Mouse (Mus musculus): Measurements from ENCODE around the gene Lrrc27.

DNA sequence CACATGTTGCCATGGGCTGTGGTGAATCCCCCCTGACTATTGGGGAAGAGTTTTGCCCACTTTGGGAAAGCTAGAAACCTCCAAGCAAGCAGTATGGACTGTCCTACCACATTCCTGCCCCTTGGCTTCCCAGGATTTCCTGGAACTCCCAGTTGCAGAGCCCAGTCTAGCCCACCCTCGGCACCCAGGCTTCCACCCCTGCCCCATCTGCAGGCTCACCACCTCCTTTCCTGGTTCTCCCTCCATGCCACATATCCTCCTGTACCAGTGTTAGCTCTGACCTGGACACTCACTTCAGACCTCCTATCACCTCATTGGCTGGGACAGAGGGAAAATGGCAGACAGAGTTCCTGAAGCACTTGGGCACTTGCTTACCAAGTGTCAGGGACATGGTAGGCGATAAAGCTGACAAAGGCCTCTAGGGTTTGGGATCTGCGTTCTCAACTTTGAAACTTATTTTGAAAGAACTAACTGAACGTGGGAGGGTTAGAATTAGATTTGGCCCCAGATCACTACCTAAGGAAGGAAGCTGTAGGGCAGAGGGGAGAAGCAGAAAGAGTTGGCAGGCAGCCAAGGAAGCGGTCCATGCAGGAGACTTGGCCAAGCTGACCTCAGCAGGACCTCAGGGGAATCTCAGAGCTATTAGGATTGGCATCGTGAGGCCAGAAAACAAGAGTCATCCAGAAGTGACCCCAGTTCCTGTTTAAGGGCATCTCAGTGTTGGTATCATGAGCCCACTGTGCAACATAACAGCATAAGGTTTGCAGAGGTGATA, 6.0 kb downstream of the Lrrc27 start:
- no peak; the same call in 1 of the 2 replicates for TF ChIP-seq CTCF (IDR thresholded peaks at IDR 0.05; ENCODE audit: low read depth, low read length)
- TF ChIP-seq POLR2A (IDR thresholded peaks at IDR 0.05; ENCODE audit: borderline replicate concordance, low read depth, low read length): no peak
